Mouse (Mus musculus): Measurements from ENCODE around the gene Lao1.
A peak's percentile ranks its signal among the peaks of the same experiment; 100 is the strongest.
"Not testable (repeated sequence)": the region's sequence is repeated elsewhere in the genome, so short reads cannot be mapped to it uniquely, and the experiment has no call there.

The Lao1 gene

GRCm38 (mm10) chr4:118961141-118961628 lies at the start of gene Lao1:
Gene Lao1 (plus strand): TSS chr4:118961578.
- DNase-seq (ENCODE audit: extremely low read depth, insufficient read length, low spot score) = no peak

GRCm38 (mm10) chr4:118917365-118917764 lies 44.0 kb upstream of the Lao1 start, which contains the start of gene Olfr1329:
Gene Olfr1329 (minus strand): TSS chr4:118917465.
- DNase-seq (ENCODE audit: extremely low read depth, insufficient read length, low spot score) = not testable (repeated sequence)

GRCm38 (mm10) chr4:118931326-118931725 lies 30.1 kb upstream of the Lao1 start:
- not testable (repeated sequence) for DNase-seq (ENCODE audit: extremely low read depth, insufficient read length, low spot score)

GRCm38 (mm10) chr4:118938512-118938911 lies 22.9 kb upstream of the Lao1 start, which contains the start of gene Olfr1328:
Gene Olfr1328 (minus strand): TSS chr4:118938612.
- DNase-seq (ENCODE audit: extremely low read depth, insufficient read length, low spot score) = no peak

- no peak for DNase-seq (ENCODE audit: extremely low read depth, insufficient read length, low spot score)
Observed at GRCm38 (mm10) chr4:118958812-118959211, 2.6 kb upstream of the Lao1 start.

- no peak for DNase-seq (ENCODE audit: extremely low read depth, insufficient read length, low spot score)
Observed at GRCm38 (mm10) chr4:118967711-118968110, 6.3 kb downstream of the Lao1 start.

DNA sequence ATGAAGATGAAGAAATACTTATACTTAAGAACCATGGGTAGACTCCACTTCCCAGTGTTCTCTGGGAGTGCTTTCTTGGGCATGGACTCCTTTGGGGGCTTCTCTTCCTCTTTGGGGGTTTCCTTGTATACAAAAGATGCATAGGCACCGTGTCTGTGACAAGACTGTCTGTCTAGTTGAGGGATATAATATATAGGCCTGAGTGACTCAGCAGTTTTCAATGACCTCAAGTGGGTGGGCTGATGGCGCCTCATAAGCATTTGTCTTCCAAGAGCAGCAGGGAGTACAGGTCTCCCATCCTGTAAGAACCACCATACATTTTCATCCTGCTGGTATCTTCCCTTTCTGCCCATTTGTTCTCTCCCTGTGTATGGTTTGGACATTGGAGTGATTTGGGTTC lies 11.9 kb downstream of the Lao1 start:
- no peak for DNase-seq (ENCODE audit: extremely low read depth, insufficient read length, low spot score)

GRCm38 (mm10) chr4:118985291-118985690 lies 23.9 kb downstream of the Lao1 start:
- DNase-seq (ENCODE audit: extremely low read depth, insufficient read length, low spot score) = no peak

GRCm38 (mm10) chr4:118988535-118988934 lies 27.2 kb downstream of the Lao1 start:
- no peak for DNase-seq (ENCODE audit: extremely low read depth, insufficient read length, low spot score)

- no peak for DNase-seq (ENCODE audit: extremely low read depth, insufficient read length, low spot score)
Observed at GRCm38 (mm10) chr4:118989331-118989730, 28.0 kb downstream of the Lao1 start.

DNA sequence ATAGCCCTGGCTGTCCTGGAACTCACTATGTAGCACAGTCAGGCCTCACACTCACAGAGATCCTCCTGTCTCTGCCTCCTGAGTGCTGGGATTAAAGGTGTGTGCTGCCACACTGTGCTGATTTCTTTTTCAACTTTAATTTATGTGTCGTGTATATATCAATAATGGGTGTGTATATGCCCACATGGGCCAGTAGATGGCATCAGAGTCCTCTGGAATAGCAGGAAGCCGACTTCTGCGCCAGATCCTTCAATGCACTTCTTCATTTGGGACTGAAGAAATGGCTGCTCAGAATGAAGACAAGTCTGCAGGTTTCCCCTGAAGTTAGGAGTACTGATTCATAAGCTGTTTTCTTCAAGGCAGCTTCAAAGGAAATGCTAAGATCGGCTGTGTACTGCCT lies 30.4 kb downstream of the Lao1 start:
- DNase-seq (ENCODE audit: extremely low read depth, insufficient read length, low spot score) = no peak

DNA sequence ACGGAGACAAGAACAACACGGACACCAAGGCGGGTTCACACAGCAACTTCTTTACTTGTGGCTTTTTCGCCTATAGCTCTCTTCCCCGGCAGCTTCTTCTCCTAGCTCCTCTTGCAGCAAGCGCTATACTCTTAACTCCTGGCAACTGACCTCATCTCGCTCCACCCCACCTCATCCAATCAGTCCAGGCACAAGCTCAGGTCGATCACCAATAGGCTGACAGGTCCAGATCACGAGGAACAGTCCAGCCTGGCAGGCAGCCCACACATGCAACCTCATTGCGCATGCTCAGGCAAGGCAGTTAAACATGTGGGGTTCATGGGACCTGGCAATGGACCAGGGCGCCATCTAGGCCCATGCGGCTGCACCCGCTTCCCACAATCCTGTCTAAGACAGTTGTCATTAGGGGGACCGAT lies 35.8 kb downstream of the Lao1 start:
- DNase-seq (ENCODE audit: extremely low read depth, insufficient read length, low spot score) = no peak

- DNase-seq (ENCODE audit: extremely low read depth, insufficient read length, low spot score) = no peak
Observed at GRCm38 (mm10) chr4:118999691-119000486, 38.5 kb downstream of the Lao1 start.

GRCm38 (mm10) chr4:119001696-119002095 lies 40.3 kb downstream of the Lao1 start:
- DNase-seq (ENCODE audit: extremely low read depth, insufficient read length, low spot score) = no peak

- DNase-seq (ENCODE audit: extremely low read depth, insufficient read length, low spot score) = no peak
Observed at GRCm38 (mm10) chr4:119002512-119002911, 41.1 kb downstream of the Lao1 start.

- DNase-seq (ENCODE audit: extremely low read depth, insufficient read length, low spot score) = no peak
Observed at GRCm38 (mm10) chr4:119004178-119004577, 42.8 kb downstream of the Lao1 start.

- peak; percentile 30 for DNase-seq (ENCODE audit: extremely low read depth, insufficient read length, low spot score)
Observed at GRCm38 (mm10) chr4:119004613-119005339, 43.4 kb downstream of the Lao1 start.

GRCm38 (mm10) chr4:119007602-119008001 lies 46.2 kb downstream of the Lao1 start:
- no peak for DNase-seq (ENCODE audit: extremely low read depth, insufficient read length, low spot score)

- peak; percentile 50 for DNase-seq (ENCODE audit: extremely low read depth, insufficient read length, low spot score)
Observed at GRCm38 (mm10) chr4:119008476-119008875, 47.1 kb downstream of the Lao1 start.

DNA sequence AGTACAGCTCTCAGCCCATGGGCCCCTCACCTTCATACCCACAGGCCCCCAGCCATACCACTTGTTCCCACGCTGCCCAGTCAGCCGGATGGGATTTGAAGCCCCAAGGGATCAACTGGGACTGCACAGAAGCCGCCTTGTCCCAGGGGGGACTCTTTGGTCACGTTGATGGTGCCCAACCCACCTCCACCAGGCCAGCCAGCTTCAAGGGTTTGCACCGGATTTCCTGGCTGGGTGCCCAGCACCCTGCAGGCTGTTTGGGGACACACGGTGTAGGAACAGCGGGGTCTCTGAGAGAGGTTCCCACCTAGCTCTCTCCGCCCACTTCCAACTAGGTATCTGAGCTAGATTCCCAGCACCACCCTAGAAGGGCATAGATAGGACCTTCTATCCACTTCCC lies 48.4 kb downstream of the Lao1 start:
- DNase-seq (ENCODE audit: extremely low read depth, insufficient read length, low spot score) = no peak

- DNase-seq (ENCODE audit: extremely low read depth, insufficient read length, low spot score) = no peak
Observed at GRCm38 (mm10) chr4:119011050-119011680, 49.8 kb downstream of the Lao1 start.

All from 3134 (cell line).